Mouse (Mus musculus) midbrain, postnatal 0 days (tissue): Measurements from ENCODE around the gene Msantd2. TPM values are rescaled to one million over a fixed set of nuclear protein-coding genes. Genes with fewer than 3 reads are reported as not detected.

Experiments used
- ATAC-seq: fragments of 200-750 bp; cut with Nextera tagmentation; 2 replicates; pipeline ENCODE4 v1.8.0; 2017; ENCODE audit warnings: moderate number of reproducible peaks, mild to moderate bottlenecking, moderate TSS enrichment, moderate library complexity; ENCODE audit not compliant: low FRiP score
- DNase-seq: peaks from one replicate; pipeline ENCODE4 v3.0.0-alpha.2; 2015; ENCODE audit warnings: low spot score
- H3K27ac ChIP-seq: fragments of 300-500 bp; sonication (generic); 2 replicates; pipeline ENCODE4 v1.5.1; 2014; ENCODE audit warnings: low read depth, mild to moderate bottlenecking, low read length, mixed read lengths
- H3K27me3 ChIP-seq: fragments of 300-500 bp; sonication (generic); 2 replicates; pipeline ENCODE4 v1.6.1; 2014; ENCODE audit warnings: low read length, control low read depth, mixed read lengths; ENCODE audit not compliant: insufficient read depth
- H3K36me3 ChIP-seq: fragments of 300-500 bp; sonication (generic); 2 replicates; pipeline ENCODE4 v1.6.1; 2014; ENCODE audit warnings: low read length, control low read depth, mixed read lengths; ENCODE audit not compliant: insufficient read depth
- H3K4me1 ChIP-seq: fragments of 300-500 bp; sonication (generic); 2 replicates; pipeline ENCODE4 v1.6.1; 2014; ENCODE audit warnings: mild to moderate bottlenecking, control low read depth, antibody characterized with exemption, low read length, mixed read lengths; ENCODE audit not compliant: insufficient read depth
- H3K4me2 ChIP-seq: fragments of 300-500 bp; sonication (generic); 2 replicates; pipeline ENCODE4 v1.6.1; 2014; ENCODE audit warnings: low read depth, mild to moderate bottlenecking, low read length, mixed read lengths; ENCODE audit not compliant: poor library complexity, severe bottlenecking
- H3K4me3 ChIP-seq: fragments of 300-500 bp; sonication (generic); 2 replicates; pipeline ENCODE4 v1.5.1; 2014; ENCODE audit warnings: low read depth, mild to moderate bottlenecking, low read length, moderate library complexity
- H3K9ac ChIP-seq: fragments of 300-500 bp; sonication (generic); replicated peaks from 2 replicates; pipeline ENCODE4 v1.6.1; 2014; ENCODE audit warnings: mild to moderate bottlenecking, low read length, moderate library complexity, mixed read lengths; ENCODE audit not compliant: poor library complexity, severe bottlenecking
- H3K9me3 ChIP-seq: fragments of 300-500 bp; sonication (generic); 2 replicates; pipeline ENCODE4 v1.6.1; 2016; ENCODE audit warnings: low read length, control low read depth
- CTCF ChIP-seq: IDR thresholded peaks from 2 replicates; pipeline ENCODE4 v1.5.1; 2016; ENCODE audit warnings: antibody characterized with exemption, mild to moderate bottlenecking
- WGBS: fragments of 180-500 bp; shearing (Covaris S2); extraction: QIAGEN DNeasy Blood & Tissue Kit; methylation state at CpG from one replicate; pipeline ENCODE4 v1.1.7; 2014; 5-methylcytosine and 5-hydroxymethylcytosine counted together
- polyA plus RNA-seq: library from polyadenylated mRNA; unstranded; fragments of >200 nt; fragmentation: Nextera tagmentation; extraction: Ambion mirVana; gene quantifications from 2 replicates; pipeline ENCODE4 v1.2.1, GENCODE M21; 2015
- total RNA-seq: library from RNA; depleted of rRNA; stranded (reverse); fragments of >200 nt; gene quantifications from 2 replicates; pipeline ENCODE4 v1.2.3, GENCODE M21; 2014

Msantd2 gene
- total and polyA plus RNA-seq, 2 experiments from 2014 or later: 20.5 to 37.0 TPM

- Histone ChIP-seq H3K27me3 (peaks cover 8% of the 10 kb centered on the region; the same call in 1 of the 2 replicates), H3K9ac (no peak overlapping the region), H3K27ac (no peak overlapping the region), H3K9me3 (no peaks in the 10 kb centered on the region), H3K4me2 (no peak overlapping the region), H3K4me1 (no peaks in the 10 kb centered on the region; the same call in 1 of the 2 replicates), H3K36me3 (no peaks in the 10 kb centered on the region), H3K4me3 (no peak overlapping the region)
- DNase-seq: no peak
- WGBS: 87% methylated on average over 6 of the region's 6 CpGs
- no peak for ATAC-seq
- TF ChIP-seq CTCF: no peak
Measured at GRCm38 (mm10) chr9:37540701-37541575, 51.8 kb downstream of the Msantd2 start.

GRCm38 (mm10) chr9:37541851-37542642 is 52.9 kb downstream of the Msantd2 start:
- no peaks in the 10 kb centered on the region for H3K9me3 ChIP-seq
- H3K4me3 ChIP-seq: no peak overlapping the region
- no peak overlapping the region for H3K27ac ChIP-seq
- ATAC-seq (no peak), DNase-seq (no peak)
- peaks cover 13% of the 10 kb centered on the region; the same call in 1 of the 2 replicates for H3K27me3 ChIP-seq
- no peak overlapping the region for H3K4me2 ChIP-seq
- H3K4me1 ChIP-seq: no peaks in the 10 kb centered on the region; the same call in 1 of the 2 replicates
- H3K9ac ChIP-seq: no peak overlapping the region
- WGBS: 72% methylated on average over 7 of the region's 7 CpGs
- H3K36me3 ChIP-seq: no peaks in the 10 kb centered on the region
- no peak for TF ChIP-seq CTCF

GRCm38 (mm10) chr9:37543869-37544440 is 54.8 kb downstream of the Msantd2 start:
- TF ChIP-seq CTCF: no peak
- Histone ChIP-seq H3K9ac (no peak overlapping the region), H3K4me3 (peak overlapping the region; percentile 29), H3K4me1 (no peaks in the 10 kb centered on the region; the same call in 1 of the 2 replicates), H3K4me2 (peak overlapping the region; percentile 47), H3K9me3 (no peaks in the 10 kb centered on the region), H3K27ac (no peak overlapping the region), H3K27me3 (peaks cover 13% of the 10 kb centered on the region; the same call in 1 of the 2 replicates), H3K36me3 (no peaks in the 10 kb centered on the region)
- 26% methylated on average over 12 of the region's 12 CpGs for WGBS
- ATAC-seq (no peak), DNase-seq (no peak)

GRCm38 (mm10) chr9:37544447-37545165 is 55.5 kb downstream of the Msantd2 start:
- H3K4me2 ChIP-seq: peak overlapping the region; percentile 47
- TF ChIP-seq CTCF: peak; percentile 81
- under 1% methylated on average over 29 of the region's 29 CpGs for WGBS
- DNase-seq (peak; percentile 56), ATAC-seq (peak; percentile 39)
- no peaks in the 10 kb centered on the region for H3K36me3 ChIP-seq
- peak overlapping the region; percentile 29 for H3K4me3 ChIP-seq
- no peaks in the 10 kb centered on the region; the same call in 1 of the 2 replicates for H3K4me1 ChIP-seq
- no peaks in the 10 kb centered on the region for H3K9me3 ChIP-seq
- peaks cover 13% of the 10 kb centered on the region; the same call in 1 of the 2 replicates for H3K27me3 ChIP-seq
- H3K9ac ChIP-seq: peak overlapping the region; percentile 24; the same call in 1 of the 2 replicates
- H3K27ac ChIP-seq: no peak overlapping the region

- Histone ChIP-seq H3K9me3 (no peaks in the 10 kb centered on the region), H3K9ac (peak overlapping the region; percentile 24; the same call in 1 of the 2 replicates), H3K27me3 (peaks cover 14% of the 10 kb centered on the region; the same call in 1 of the 2 replicates), H3K27ac (no peak overlapping the region), H3K4me3 (peak overlapping the region; percentile 29), H3K4me1 (no peaks in the 10 kb centered on the region; the same call in 1 of the 2 replicates), H3K4me2 (peak overlapping the region; percentile 47), H3K36me3 (no peaks in the 10 kb centered on the region)
- WGBS: 12% methylated on average over 17 of the region's 17 CpGs
- no peak for TF ChIP-seq CTCF
- DNase-seq: no peak
- ATAC-seq: peak; percentile 31; the same call in 1 of the 2 replicates
Measured at GRCm38 (mm10) chr9:37545166-37545610, 56.1 kb downstream of the Msantd2 start.
